Mouse (Mus musculus): ENCODE data around the gene Kctd21.

DNA sequence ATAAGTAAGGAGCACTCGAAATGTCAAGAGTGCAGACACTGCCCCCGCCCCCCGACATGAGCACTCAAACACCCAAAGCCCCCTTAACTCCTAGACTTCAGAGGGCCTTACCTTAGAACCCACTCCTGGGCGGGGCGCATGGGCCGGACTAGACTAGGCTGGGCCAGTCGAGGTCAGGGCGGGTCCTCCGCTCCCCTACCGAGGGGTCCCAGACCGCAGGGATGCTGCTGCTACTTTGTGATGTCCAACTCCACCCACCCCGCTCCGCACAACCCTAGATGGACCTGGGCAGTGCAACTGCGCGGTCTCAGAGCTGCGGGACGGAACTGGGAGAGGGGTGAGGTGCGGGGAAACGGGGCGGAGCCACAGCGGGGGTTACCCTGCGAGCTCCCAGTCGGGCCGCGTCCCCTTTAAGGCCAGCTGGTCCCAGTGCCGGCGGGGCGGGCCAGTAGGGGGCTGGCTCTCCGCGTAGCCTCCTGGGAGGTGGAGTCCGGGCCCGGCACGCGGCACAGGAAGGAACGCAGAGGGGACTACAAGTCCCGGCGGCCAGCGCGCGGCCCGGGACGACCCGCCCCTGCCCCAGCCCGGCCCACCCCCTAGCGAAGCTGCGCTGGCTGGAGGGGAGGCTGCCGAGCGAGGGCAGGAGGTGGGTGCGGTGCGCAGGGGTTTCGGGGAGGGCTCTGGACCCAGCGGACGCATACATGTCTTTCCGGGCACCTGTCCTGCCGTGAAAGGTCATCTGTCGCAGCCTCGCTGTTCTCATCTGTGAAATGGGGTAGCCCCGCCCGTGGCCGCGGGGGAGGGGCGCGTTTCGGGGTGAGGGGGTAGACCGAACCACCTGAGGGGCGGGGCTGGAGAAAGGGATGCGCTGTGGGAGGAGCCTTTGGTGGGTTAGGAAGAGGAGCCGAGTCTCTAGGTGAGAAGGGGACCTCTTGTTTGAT lies at the start of gene Kctd21, which contains the start of gene Usp35:
- TF ChIP-seq CTCF (IDR thresholded peaks at IDR 0.05; ENCODE audit: low read depth, low read length) (no peak), POLR2A (IDR thresholded peaks at IDR 0.05; ENCODE audit: extremely low read depth, insufficient read depth, low read length) (peak; percentile 44; the same call in 1 of the 2 replicates)
